Mouse (Mus musculus) MEL (cell line): ENCODE results near the gene Camk1d. TPM values are rescaled to one million over a fixed set of nuclear protein-coding genes. Genes with fewer than 3 reads are reported as not detected.
A peak's percentile ranks its signal among the peaks of the same experiment; 100 is the strongest.

ENCODE experiments used
- DNase-seq: peaks from one replicate; pipeline ENCODE4 v3.0.0; 2011; ENCODE audit warnings: low read depth, low spot score
- H3K27ac ChIP-seq: 2 replicates; pipeline ENCODE4 v1.5.1; 2012; ENCODE audit warnings: low read depth, mild to moderate bottlenecking, control low read depth, low read length, moderate library complexity; ENCODE audit not compliant: control insufficient read depth
- H3K27me3 ChIP-seq, 2 experiments: fragments of 150-350 bp in 1 of 2; sonication (generic) in 1 of 2; 2 replicates each; pipeline ENCODE4 v1.6.1; 2012; ENCODE audit warnings: low read length in 2 of 2, mild to moderate bottlenecking in 2 of 2, improper control_type of control experiment in 1 of 2, moderate library complexity in 1 of 2; ENCODE audit not compliant: insufficient read depth in 2 of 2, control insufficient read depth in 1 of 2
- H3K36me3 ChIP-seq, 2 experiments: 2 replicates each; pipeline ENCODE4 v1.6.1; 2012 to 2014; ENCODE audit warnings: low read length in 2 of 2, improper control_type of control experiment in 1 of 2, inconsistent platforms in 1 of 2, mild to moderate bottlenecking in 1 of 2; ENCODE audit not compliant: insufficient read depth in 2 of 2, control insufficient read depth in 1 of 2
- H3K4me1 ChIP-seq, 2 experiments: fragments of 150-350 bp in 1 of 2; sonication (generic) in 1 of 2; 2 replicates each; pipeline ENCODE4 v1.6.1; 2012; ENCODE audit warnings: low read length in 2 of 2, improper control_type of control experiment in 1 of 2, mild to moderate bottlenecking in 1 of 2; ENCODE audit not compliant: insufficient read depth in 2 of 2, control insufficient read depth in 1 of 2
- H3K4me3 ChIP-seq, 2 experiments: fragments of 150-350 bp in 1 of 2; sonication (generic) in 1 of 2; 2 replicates each; pipeline ENCODE4 v1.5.1; 2012; ENCODE audit warnings: low read depth in 2 of 2, low read length in 2 of 2, mild to moderate bottlenecking in 2 of 2, moderate library complexity in 2 of 2, control low read depth in 1 of 2, improper control_type of control experiment in 1 of 2; ENCODE audit not compliant: control insufficient read depth in 1 of 2, insufficient read depth in 1 of 2
- H3K79me2 ChIP-seq: 2 replicates; pipeline ENCODE4 v1.6.1; 2012; ENCODE audit warnings: mild to moderate bottlenecking, low read length, moderate library complexity; ENCODE audit not compliant: control insufficient read depth, poor library complexity, insufficient read depth
- H3K9ac ChIP-seq: 2 replicates; pipeline ENCODE4 v1.6.1; 2012; ENCODE audit warnings: low read depth, mild to moderate bottlenecking, control low read depth, low read length, moderate library complexity; ENCODE audit not compliant: control insufficient read depth, poor library complexity, severe bottlenecking
- H3K9me3 ChIP-seq: fragments of 150-350 bp; sonication (generic); replicated peaks from 2 replicates; pipeline ENCODE4 v1.6.1; 2012; ENCODE audit warnings: mild to moderate bottlenecking, low read length, improper control_type of control experiment, moderate library complexity; ENCODE audit not compliant: insufficient read depth
- CHD1 ChIP-seq: IDR thresholded peaks from 2 replicates; pipeline ENCODE4 v1.6.1; 2012; ENCODE audit warnings: low read depth, mild to moderate bottlenecking, inconsistent platforms, low read length, improper control_type of control experiment
- CHD2 ChIP-seq: IDR thresholded peaks from 2 replicates; pipeline ENCODE4 v1.6.1; 2011; ENCODE audit warnings: low read length, improper control_type of control experiment
- ELF1 ChIP-seq: IDR thresholded peaks from 2 replicates; pipeline ENCODE4 v1.6.1; 2014; ENCODE audit warnings: low read depth, mild to moderate bottlenecking, inconsistent platforms, low read length, improper control_type of control experiment, moderate library complexity
- EP300 ChIP-seq, 2 experiments: IDR thresholded peaks; 2 replicates each; pipeline ENCODE4 v1.6.1; 2011; ENCODE audit warnings: improper control_type of control experiment in 2 of 2, low read length in 2 of 2, low read depth in 1 of 2, mild to moderate bottlenecking in 1 of 2
- ETS1 ChIP-seq: IDR thresholded peaks from 2 replicates; pipeline ENCODE4 v1.6.1; 2012; ENCODE audit warnings: low read depth, mild to moderate bottlenecking, inconsistent platforms, low read length, improper control_type of control experiment, moderate library complexity
- GATA1 ChIP-seq: IDR thresholded peaks from 2 replicates; pipeline ENCODE4 v1.6.1; 2011; ENCODE audit warnings: low read depth, low read length, improper control_type of control experiment
- JUND ChIP-seq: IDR thresholded peaks from 2 replicates; pipeline ENCODE4 v1.6.1; 2011; ENCODE audit warnings: low read depth, mild to moderate bottlenecking, improper control_type of control experiment, low read length
- KAT2A ChIP-seq: conservative IDR thresholded peaks from 2 replicates; pipeline ENCODE4 v1.6.1; 2012; ENCODE audit warnings: low read depth, low read length, improper control_type of control experiment, inconsistent platforms
- MAZ ChIP-seq: IDR thresholded peaks from 2 replicates; pipeline ENCODE4 v1.6.1; 2012; ENCODE audit warnings: low read depth, mild to moderate bottlenecking, inconsistent platforms, low read length, improper control_type of control experiment
- MEF2A ChIP-seq: IDR thresholded peaks from 2 replicates; pipeline ENCODE4 v1.6.1; 2014; ENCODE audit warnings: low read depth, mild to moderate bottlenecking, inconsistent platforms, low read length, improper control_type of control experiment; ENCODE audit not compliant: poor library complexity, insufficient replicate concordance, severe bottlenecking; ENCODE audit errors: extremely low read depth
- MXI1 ChIP-seq: IDR thresholded peaks from 2 replicates; pipeline ENCODE4 v1.6.1; 2011; ENCODE audit warnings: mild to moderate bottlenecking, low read depth, low read length, improper control_type of control experiment
- MYB ChIP-seq: IDR thresholded peaks from 2 replicates; pipeline ENCODE4 v1.6.1; 2011; ENCODE audit warnings: mild to moderate bottlenecking, low read depth, low read length, improper control_type of control experiment
- POLR2A ChIP-seq, 2 experiments: IDR thresholded peaks; 2 replicates each; pipeline ENCODE4 v1.6.1; 2011 to 2012; ENCODE audit warnings: low read length in 2 of 2, mild to moderate bottlenecking in 2 of 2, control low read depth in 1 of 2, improper control_type of control experiment in 1 of 2, low read depth in 1 of 2, moderate library complexity in 1 of 2; ENCODE audit not compliant: control insufficient read depth in 1 of 2, insufficient read depth in 1 of 2, poor library complexity in 1 of 2
- POLR2AphosphoS5 ChIP-seq: IDR thresholded peaks from 2 replicates; pipeline ENCODE4 v1.6.1; 2012; ENCODE audit warnings: low read depth, borderline replicate concordance, mild to moderate bottlenecking, inconsistent platforms, low read length, moderate library complexity, mixed read lengths
- RCOR1 ChIP-seq: IDR thresholded peaks from 2 replicates; pipeline ENCODE4 v1.6.1; 2012; ENCODE audit warnings: low read depth, mild to moderate bottlenecking, inconsistent platforms, low read length, improper control_type of control experiment
- SIN3A ChIP-seq: IDR thresholded peaks from 2 replicates; pipeline ENCODE4 v1.6.1; 2012; ENCODE audit warnings: low read length, improper control_type of control experiment, inconsistent platforms
- TAL1 ChIP-seq: IDR thresholded peaks from 2 replicates; pipeline ENCODE4 v1.6.1; 2012; ENCODE audit warnings: mild to moderate bottlenecking, inconsistent platforms, low read length, moderate library complexity, mixed read lengths
- TCF12 ChIP-seq: IDR thresholded peaks from 2 replicates; pipeline ENCODE4 v1.6.1; 2014; ENCODE audit warnings: low read depth, mild to moderate bottlenecking, inconsistent platforms, low read length, improper control_type of control experiment, moderate library complexity
- UBTF ChIP-seq: IDR thresholded peaks from 2 replicates; pipeline ENCODE4 v1.6.1; 2012; ENCODE audit warnings: low read depth, mild to moderate bottlenecking, inconsistent platforms, low read length, improper control_type of control experiment, moderate library complexity, borderline replicate concordance; ENCODE audit not compliant: insufficient read depth
- ZNF384 ChIP-seq: IDR thresholded peaks from 2 replicates; pipeline ENCODE4 v1.6.1; 2012; ENCODE audit warnings: low read depth, mild to moderate bottlenecking, inconsistent platforms, low read length, improper control_type of control experiment
- polyA plus RNA-seq, 2 experiments: library from polyadenylated mRNA; stranded (reverse) in 1 of 2; unstranded in 1 of 2; fragments of >175 nt in 1 of 2; fragments of >200 nt in 1 of 2; gene quantifications; 2 replicates each; pipeline versions ENCODE4 v1.2.1 to v1.2.4; 2012; ENCODE audit warnings: low replicate concordance in 2 of 2, low read depth in 1 of 2; ENCODE audit not compliant: insufficient read length in 2 of 2, insufficient read depth in 1 of 2, missing spikeins in 1 of 2
- total RNA-seq: library from RNA; depleted of rRNA; stranded (reverse); fragments of 300-350 nt; gene quantifications from 2 replicates; pipeline ENCODE4 v1.2.3, GENCODE M21; 2012

Gene Camk1d
- total and polyA plus RNA-seq, 3 experiments, result 2.9 to 4.4 TPM; not detected in 1

DNA sequence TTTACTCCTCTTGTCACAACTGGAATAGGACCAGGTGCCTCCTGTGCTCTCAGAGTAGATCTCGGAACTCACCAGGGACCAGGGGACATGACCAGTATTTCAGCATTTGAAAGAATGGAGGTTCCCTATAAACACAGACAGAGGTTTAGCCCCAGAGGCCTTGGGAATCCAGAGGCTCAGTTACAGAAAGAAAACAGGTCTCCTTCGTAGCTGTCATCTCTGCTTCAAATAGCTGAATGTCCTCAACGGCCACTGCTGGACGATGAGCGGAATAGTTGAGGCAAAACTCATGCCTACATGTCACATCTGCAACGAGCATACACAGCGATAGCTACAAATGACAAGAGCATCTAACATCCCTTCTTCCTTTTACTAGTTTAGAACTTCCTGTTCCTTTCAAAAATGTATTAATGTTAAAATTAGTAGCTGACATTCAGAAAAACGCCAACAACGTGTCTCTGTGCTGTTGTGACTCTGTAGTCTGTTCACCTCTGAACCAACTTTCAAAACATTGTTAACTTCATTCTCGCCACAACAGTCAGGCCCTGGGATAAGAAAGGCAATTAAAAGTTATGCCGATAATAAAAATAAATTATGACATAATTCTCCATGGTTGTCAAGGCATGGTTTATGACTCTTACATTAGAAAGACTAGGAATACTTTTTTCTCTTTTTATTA lies 82.5 kb downstream of the Camk1d start:
- Histone ChIP-seq H3K36me3 (peaks cover 0 to 26% of the 10 kb centered on the region in 2 experiments; a peak in 2 of 4 replicates), H3K79me2 (peaks cover 1% of the 10 kb centered on the region; the same call in 1 of the 2 replicates)
- TF ChIP-seq POLR2A (IDR thresholded peaks at IDR 0.05; ENCODE audit: control insufficient read depth in 1 of 2, insufficient read depth in 1 of 2, low read depth in 1 of 2, low read length in 2 of 2, poor library complexity in 1 of 2), result 0 out of 4 replicates have a peak, but pooled peaks of 1 of the 2 experiments have one; percentile 11
- no peak for TF ChIP-seq CHD1
- 0 out of 2 replicates have a peak, but pooled peaks have one; percentile 14 for TF ChIP-seq ELF1
- TF ChIP-seq GATA1, result peak; percentile 11; the same call in 1 of the 2 replicates
- no peak for TF ChIP-seq MAZ
- no peak for TF ChIP-seq MXI1
- TF ChIP-seq JUND, result no peak

DNA sequence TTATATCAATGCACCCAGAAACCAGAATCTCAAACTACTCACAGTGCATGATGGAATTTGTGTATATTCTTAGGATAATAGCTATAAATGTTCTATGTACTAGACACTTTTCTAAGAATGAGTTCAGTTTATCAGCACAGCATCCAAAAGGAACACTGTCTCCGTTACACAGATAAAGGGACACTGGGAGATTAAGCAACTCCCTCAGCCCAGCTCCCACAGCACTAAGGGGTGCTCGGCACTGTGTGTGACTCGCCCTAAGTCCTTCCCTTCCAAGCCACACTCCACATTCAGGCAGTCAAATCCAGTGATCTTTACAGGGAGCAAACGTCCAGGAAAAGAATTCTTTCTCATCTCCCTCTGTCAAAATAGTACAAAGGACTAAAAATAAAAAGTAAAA lies 83.6 kb downstream of the Camk1d start:
- Histone ChIP-seq H3K9ac (peak overlapping the region; percentile 29; the same call in 1 of the 2 replicates), H3K4me3 (no peak overlapping the region), H3K36me3 (peaks cover 0 to 26% of the 10 kb centered on the region in 2 experiments; a peak in 2 of 4 replicates), H3K27ac (peak overlapping the region; percentile 52), H3K27me3 (no peaks in the 10 kb centered on the region), H3K4me1 (peaks cover 17 to 23% of the 10 kb centered on the region in 2 experiments), H3K79me2 (peaks cover 1% of the 10 kb centered on the region; the same call in 1 of the 2 replicates), H3K9me3 (no peaks in the 10 kb centered on the region)
- DNase-seq, result peak; percentile 40
- TF ChIP-seq EP300 (IDR thresholded peaks at IDR 0.05; ENCODE audit: low read depth in 1 of 2, low read length in 2 of 2) (peak in 1 of 2 experiments; percentile 57; a peak in 1 of 4 replicates), TAL1 (no peak), JUND (no peak), SIN3A (no peak), GATA1 (peak; percentile 58), ZNF384 (no peak)

More for the DNA sequence above, 82.5 kb downstream of the Camk1d start:
- Histone ChIP-seq H3K9ac (peak overlapping the region; percentile 47), H3K9me3 (no peaks in the 10 kb centered on the region), H3K27ac (peak overlapping the region; percentile 77), H3K4me1 (peaks cover 17 to 23% of the 10 kb centered on the region in 2 experiments), H3K4me3 (peak overlapping the region; percentile 13 to 42; a peak in 3 of 4 replicates), H3K27me3 (no peaks in the 10 kb centered on the region)
- DNase-seq, result peak; percentile 54

DNA sequence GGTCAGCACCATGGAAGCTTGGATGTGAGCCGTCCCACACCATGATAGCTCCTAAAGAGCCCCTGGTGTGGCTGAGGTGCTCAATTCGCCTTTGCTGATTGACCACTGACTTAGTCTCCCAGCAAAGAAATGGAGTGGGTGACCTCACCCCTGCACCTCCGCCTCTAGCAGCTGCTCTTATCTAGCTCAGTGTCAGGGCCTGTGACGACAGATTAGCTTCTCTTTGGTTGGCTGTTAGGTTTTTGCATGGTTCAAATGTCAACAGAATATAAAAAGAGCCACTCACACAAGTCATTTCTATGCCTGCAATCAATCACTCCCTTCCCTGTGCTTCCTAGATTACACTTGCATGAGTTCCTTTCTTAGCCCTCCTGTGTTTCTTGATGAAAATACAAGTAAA lies 89.9 kb downstream of the Camk1d start:
- no peaks in the 10 kb centered on the region for H3K79me2 ChIP-seq
- H3K9me3 ChIP-seq, result no peaks in the 10 kb centered on the region
- TF ChIP-seq CHD2, result no peak
- TF ChIP-seq POLR2AphosphoS5, result no peak
- TF ChIP-seq RCOR1, result 0 out of 2 replicates have a peak, but pooled peaks have one; percentile 28
- TF ChIP-seq KAT2A, result no peak
- no peak for TF ChIP-seq UBTF
- peak; percentile 87 for TF ChIP-seq ETS1
- no peak for TF ChIP-seq MEF2A
- 0 out of 2 replicates have a peak, but pooled peaks have one; percentile 33 for TF ChIP-seq SIN3A
- TF ChIP-seq TCF12, result peak; percentile 80
- peak; percentile 73 for TF ChIP-seq GATA1
- peak; percentile 49 to 71; a peak in 3 of 4 replicates for TF ChIP-seq EP300 (IDR thresholded peaks at IDR 0.05; ENCODE audit: low read depth in 1 of 2, low read length in 2 of 2)
- peak; percentile 25; the same call in 1 of the 2 replicates for TF ChIP-seq MYB
- TF ChIP-seq TAL1, result peak; percentile 30; the same call in 1 of the 2 replicates
- peaks cover 0 to 11% of the 10 kb centered on the region in 2 experiments; a peak in 2 of 4 replicates for H3K36me3 ChIP-seq
- no peak overlapping the region for H3K27ac ChIP-seq
- H3K9ac ChIP-seq, result no peak overlapping the region
- DNase-seq, result peak; percentile 61
- H3K4me1 ChIP-seq, result peaks cover 10% of the 10 kb centered on the region in 2 experiments
- H3K4me3 ChIP-seq, result no peak overlapping the region
- no peaks in the 10 kb centered on the region for H3K27me3 ChIP-seq
